Mouse (Mus musculus) spleen, adult 10 weeks (tissue): Measurements from ENCODE around the gene Dync1i1. TPM values are rescaled to one million over a fixed set of nuclear protein-coding genes. Genes with fewer than 3 reads are reported as not detected.

Experiments
- polyA plus RNA-seq: library from polyadenylated mRNA; stranded (reverse); fragments of 350-450 nt; fragmentation: Illumina TruSeq; extraction: RNeasy Lipid Tissue Mini Kit (QIAGEN cat#74804); gene quantifications from one replicate; pipeline ENCODE4 v1.2.3, GENCODE M21; 2015; ENCODE audit warnings: low replicate concordance; ENCODE audit not compliant: insufficient read depth

The Dync1i1 gene
- polyA plus RNA-seq: 0.84 TPM

GRCm38 (mm10) chr6:5725611-5726236 is at the start of gene Dync1i1:
Gene Dync1i1 (plus strand): TSS chr6:5725639.

Other genes starting within 250 kb of the Dync1i1 start
- gene Pdk4, start 229.3 kb upstream of the Dync1i1 start, polyA plus RNA-seq: 28.9 TPM